Mouse (Mus musculus) megakaryocyte, adult 5-6 weeks (primary cell): ENCODE data around the gene Plekhm3. TPM values are rescaled to one million over a fixed set of nuclear protein-coding genes. Genes with fewer than 3 reads are reported as not detected.
A peak's percentile ranks its signal among the peaks of the same experiment; 100 is the strongest.

ENCODE experiments used
- ATAC-seq: 2 replicates; pipeline ENCODE4 v1.8.0; 2016; ENCODE audit warnings: mild to moderate bottlenecking, inconsistent platforms; ENCODE audit not compliant: poor library complexity, severe bottlenecking
- total RNA-seq, 2 experiments: library from RNA; stranded (forward) in 1 of 2; stranded (reverse) in 1 of 2; fragments of 153-499, 151-499 nt in 1 of 2; fragments of 221-1000, 200-1000 nt in 1 of 2; gene quantifications; 2 replicates each; pipeline versions ENCODE4 v1.2.3 to v1.2.4; 2015 to 2017

Plekhm3 gene
- total RNA-seq, 2 experiments from 2014 or later, result 26.4 to 40.6 TPM

DNA sequence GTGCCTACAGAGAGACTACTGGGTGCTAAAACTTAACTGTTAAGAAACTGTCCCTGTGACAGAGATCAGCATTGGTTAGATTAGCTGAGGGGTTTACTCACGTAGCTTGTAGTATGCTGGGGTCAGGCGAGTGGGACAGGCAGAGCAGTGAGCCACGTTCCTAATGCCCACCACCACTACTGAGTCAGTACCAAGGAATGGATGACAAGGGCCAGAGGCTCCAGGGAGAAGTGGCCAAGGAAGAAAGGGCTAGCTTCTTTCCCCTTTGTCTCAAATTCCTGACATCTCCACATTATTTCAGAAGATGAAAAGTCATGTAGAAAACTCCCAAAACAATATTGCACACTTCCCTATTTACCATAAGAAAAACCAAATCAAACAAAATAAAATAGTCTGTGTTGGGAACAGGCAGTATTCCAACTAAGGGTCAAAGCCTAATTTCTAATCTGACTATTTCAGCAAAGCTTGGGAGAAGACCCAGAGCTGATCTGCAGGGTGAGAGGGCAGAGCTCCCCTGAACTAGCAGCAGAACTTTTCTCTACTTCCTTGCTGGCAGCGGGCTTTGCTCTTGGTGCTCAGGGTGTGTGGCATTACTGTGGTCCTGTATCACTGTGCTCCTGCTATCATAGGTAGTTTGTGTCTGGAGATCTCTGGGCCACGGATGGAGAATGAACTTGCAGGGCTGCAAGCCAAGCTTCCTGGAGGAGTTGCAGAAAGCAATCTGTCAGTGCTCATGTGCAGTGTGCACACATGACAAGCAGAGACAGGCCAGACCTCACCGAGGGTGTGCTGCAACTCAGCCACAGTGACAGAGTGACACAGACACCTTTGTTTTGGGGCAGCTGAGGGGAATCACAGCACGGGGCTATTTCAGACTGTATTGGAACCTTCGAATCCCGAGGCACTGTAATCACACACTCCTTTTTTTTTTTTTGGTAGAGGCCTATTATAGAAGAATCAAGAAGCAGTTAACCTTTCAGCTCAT is 165.5 kb downstream of the Plekhm3 start:
- 0 out of 2 replicates have a peak, but pooled peaks have one; percentile 20 for ATAC-seq

DNA sequence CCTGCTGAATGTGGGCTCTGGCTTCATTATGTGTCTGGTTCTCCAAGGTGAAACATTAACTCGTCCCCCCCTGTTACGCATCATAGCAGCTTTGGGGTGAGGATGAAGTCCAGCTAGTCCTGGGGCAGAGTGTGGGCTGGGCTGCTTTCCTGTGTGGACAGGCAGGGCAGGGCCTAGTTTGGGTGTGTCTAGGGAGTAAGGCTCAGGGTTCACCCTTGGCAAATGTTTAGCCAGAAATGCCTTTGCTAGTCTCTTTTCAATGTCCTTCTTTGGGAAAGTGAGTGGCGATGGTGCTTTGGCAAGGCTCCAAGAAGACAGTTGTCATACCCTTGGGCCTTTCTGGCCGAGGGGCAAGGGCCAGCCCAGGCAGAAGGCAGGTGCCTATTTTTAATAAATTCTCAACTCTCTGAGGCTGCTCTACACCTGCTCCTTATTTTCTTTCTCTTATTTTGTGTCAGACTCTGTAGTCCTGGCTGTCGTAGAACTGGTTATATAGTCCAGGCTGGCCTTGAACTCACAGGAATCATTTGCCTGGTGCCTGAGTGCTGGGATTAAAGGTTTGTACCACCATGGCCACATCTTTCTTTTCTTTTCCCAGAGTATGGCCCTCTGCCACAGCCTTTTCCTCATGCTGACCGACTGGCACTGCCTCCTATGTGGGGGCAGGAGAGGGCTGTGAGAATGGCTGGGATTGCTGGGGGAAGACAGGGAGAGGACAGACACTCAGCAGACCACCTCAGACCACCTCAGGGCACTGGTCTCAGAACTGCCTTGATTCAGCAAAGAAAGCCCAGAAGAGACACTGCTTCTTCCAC is 168.7 kb downstream of the Plekhm3 start:
- ATAC-seq, result no peak

DNA sequence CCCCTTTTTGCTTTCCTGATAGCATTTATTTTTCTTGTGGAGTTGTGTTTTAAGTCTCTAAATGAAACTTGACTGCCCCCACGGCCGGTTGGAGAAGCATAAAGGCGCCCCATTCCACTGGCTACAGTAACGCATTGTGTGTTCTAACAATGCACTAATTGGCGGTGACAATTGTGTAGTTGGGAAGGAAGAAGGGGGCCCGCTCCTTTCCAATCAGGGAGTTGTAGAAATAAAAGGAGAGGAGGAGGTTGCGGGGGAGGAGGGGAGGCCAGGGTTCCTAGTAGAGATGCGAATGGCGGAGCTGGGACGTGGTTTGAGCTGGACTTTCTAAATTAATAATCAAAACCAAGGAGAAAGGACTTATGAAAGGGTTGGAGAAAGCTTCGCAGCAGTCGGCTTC is 176.8 kb downstream of the Plekhm3 start:
- no peak for ATAC-seq

- no peak for ATAC-seq
Measured at GRCm38 (mm10) chr1:64779415-64779814, 177.2 kb downstream of the Plekhm3 start.

GRCm38 (mm10) chr1:64773305-64773704 is 183.3 kb downstream of the Plekhm3 start:
- ATAC-seq, result no peak

GRCm38 (mm10) chr1:64770169-64770568 is 186.5 kb downstream of the Plekhm3 start:
- ATAC-seq, result no peak

GRCm38 (mm10) chr1:64761646-64762045 is 195.0 kb downstream of the Plekhm3 start:
- ATAC-seq, result no peak

- no peak for ATAC-seq
Measured at GRCm38 (mm10) chr1:64757766-64758165, 198.9 kb downstream of the Plekhm3 start.

DNA sequence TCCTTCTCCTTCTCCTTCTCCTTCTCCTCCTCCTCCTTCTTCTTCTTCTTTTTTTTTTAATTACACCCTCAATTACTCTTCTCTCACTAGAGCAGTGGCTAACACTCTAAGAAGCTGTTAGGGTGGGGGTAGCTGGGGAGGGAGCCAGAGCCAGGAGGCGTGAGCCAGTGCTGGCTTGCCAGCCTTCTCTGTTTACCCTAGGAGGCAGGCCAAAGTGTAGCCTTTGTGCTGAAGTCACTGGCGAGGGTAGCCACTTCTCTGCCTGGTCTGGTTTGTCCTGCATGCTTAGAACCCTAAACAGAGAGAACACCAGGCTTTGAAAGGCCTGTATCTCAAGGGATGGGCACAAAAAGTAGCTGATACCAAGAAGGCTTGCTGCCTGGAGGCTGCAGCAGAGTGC is 199.4 kb downstream of the Plekhm3 start:
- peak; percentile 59 for ATAC-seq

DNA sequence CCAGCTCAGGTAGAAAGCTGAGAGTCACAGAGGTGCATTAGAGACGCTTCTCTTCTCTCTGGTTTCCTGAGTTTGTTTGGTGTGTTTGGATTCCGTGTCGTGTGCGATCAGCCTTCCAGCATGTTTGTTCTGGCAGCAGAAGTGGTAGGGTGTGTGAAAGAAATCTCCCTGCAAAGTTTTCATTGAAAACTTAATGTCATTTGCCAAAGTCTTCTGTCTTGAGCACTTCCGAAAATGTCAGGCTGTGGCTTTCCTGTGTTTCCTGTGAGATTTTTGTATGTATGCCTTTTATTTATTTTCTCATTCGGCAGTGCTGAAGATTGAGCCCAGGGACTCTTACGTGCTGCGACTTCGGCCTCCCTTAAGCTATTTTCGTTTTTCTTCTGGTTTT is 200.0 kb downstream of the Plekhm3 start:
- peak; percentile 51; the same call in 1 of the 2 replicates for ATAC-seq

DNA sequence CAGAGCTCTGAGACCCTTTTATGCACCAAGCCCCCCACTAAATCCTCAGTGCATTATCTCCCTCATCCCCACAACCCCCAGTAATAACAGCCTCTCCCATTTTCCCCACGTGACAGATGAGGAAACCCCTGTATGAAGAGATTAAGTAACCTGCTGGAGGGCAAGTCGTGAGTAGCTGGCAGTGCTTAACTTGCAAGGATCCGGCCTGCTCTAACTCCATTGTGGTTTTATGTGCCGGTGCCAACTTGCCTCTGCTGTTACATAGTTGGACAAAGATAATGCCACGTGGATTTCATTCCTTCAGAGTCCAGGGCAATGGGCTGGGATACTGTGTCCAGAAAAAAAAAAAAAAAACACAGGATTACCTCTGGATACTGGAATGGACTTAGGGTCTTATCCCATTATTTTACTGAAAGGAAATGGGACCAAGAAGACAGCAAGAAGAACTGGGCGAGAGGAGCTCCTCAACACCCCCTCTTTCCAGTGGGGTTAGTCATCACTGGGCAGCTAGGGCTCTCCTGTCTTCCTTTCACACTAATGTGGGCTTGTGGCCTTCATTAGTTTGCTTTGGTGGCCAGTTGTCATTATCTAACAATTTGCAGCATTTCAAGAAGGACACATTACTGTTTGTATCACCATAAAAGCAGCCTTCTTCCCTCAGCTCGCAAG is 200.5 kb downstream of the Plekhm3 start:
- ATAC-seq, result 0 out of 2 replicates have a peak, but pooled peaks have one; percentile 19

- no peak for ATAC-seq
Measured at GRCm38 (mm10) chr1:64754658-64755057, 202.0 kb downstream of the Plekhm3 start.

GRCm38 (mm10) chr1:64753668-64754067 is 203.0 kb downstream of the Plekhm3 start:
- no peak for ATAC-seq

GRCm38 (mm10) chr1:64753109-64753508 is 203.5 kb downstream of the Plekhm3 start:
- peak; percentile 35 for ATAC-seq

- no peak for ATAC-seq
Measured at GRCm38 (mm10) chr1:64744616-64745015, 212.0 kb downstream of the Plekhm3 start.

DNA sequence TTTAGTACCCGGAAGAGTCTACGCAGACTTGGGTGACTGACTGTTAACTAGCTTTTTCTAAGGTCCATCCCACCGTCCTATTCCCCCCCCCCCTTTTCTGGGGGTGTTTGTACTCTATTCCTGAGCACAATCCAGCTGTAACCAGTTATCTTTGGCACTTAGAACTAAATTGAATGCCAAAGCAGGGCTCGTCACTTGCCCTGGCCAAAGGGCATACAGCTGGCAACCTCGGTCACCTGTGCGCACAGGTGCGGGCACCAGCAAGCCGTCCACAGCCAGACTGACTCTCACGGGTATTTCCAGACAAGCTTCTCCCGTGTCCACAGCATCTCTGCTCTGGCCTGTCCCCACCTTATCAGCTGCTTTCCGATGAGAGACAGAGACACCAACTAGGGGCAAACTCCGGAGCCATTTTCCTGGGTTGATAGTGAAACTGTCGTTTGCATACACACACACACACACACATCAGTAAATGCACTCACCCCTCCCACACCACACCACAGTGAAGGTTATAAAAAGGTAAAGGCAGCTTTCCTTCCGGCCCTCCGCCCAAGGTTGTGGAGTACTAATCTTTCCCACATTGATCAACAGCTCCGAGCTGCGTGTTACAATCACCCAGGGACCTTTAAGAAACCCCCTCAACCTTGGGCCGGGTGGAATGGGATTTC is 213.7 kb downstream of the Plekhm3 start:
- no peak for ATAC-seq

- ATAC-seq, result no peak
Measured at GRCm38 (mm10) chr1:64738661-64739082, 218.0 kb downstream of the Plekhm3 start.

DNA sequence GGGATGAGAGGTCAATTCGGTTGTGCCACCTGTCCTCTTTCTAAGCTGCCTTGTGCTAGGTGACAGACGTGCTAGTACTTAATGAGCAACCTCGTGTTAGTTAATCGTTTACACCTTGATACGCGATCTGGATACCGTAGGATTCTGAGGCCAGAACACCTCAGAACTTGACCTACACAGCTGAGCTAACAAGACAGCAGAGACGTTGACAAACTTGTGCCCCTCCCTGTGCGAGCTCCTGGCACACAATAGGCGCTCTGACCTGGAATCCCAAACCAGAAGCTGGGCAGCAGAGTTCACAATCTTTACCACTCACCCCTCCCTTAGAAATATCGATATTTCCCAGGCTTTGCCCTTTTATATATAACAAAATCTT is 218.5 kb downstream of the Plekhm3 start:
- peak; percentile 4 for ATAC-seq

DNA sequence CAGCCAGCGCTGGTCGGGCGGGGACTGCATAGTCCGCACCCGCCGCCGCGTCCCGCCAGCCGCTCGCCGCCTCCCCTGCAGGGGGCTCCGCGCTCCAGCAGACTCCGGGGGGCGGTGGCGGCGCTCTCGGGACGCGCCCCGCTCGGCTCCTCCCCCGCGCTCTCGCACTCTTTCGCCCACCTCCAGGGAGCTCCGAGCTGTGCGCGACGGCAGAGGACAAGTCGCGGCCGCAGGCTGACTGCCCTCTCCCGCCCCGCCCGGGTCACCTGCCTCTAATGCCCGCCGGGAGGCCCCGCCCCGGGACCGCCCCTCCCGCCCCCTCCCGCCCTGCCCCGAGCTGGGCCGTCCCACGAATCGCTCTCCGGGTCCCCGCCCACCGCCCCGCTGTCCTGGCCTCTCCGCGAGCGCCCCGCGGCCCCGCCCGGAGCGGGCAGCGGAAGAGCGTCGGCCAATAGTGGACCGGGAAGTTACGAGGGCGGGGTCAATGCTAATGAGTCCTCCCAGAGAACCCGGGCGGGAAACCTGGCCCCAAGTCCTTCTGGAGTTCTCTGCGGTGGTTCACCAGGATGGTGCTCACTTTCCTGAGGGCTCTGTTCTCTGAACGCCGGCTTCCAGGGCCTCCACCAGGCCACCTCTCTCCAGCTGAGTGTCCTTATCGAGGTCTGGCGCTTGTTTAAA is 219.0 kb downstream of the Plekhm3 start, which contains the start of gene Fzd5:
Gene Fzd5, minus strand, starts transcription at position 250 of the 678 bp plus-strand sequence.
- ATAC-seq, result peak; percentile 78
